Mouse (Mus musculus): ENCODE measurements around the gene Rln1.

Gene Rln1

GRCm38 (mm10) chr19:29296166-29296565 lies 38.3 kb downstream of the Rln1 start:
- no peak for DNase-seq (ENCODE audit: extremely low spot score, low spot score)

GRCm38 (mm10) chr19:29294756-29295155 lies 39.7 kb downstream of the Rln1 start:
- DNase-seq (ENCODE audit: extremely low spot score, low spot score), result no peak

- DNase-seq (ENCODE audit: extremely low spot score, low spot score), result no peak
Measured at GRCm38 (mm10) chr19:29292546-29292945, 41.9 kb downstream of the Rln1 start.

GRCm38 (mm10) chr19:29291532-29291931 lies 42.9 kb downstream of the Rln1 start:
- no peak for DNase-seq (ENCODE audit: extremely low spot score, low spot score)

GRCm38 (mm10) chr19:29287863-29288262 lies 46.6 kb downstream of the Rln1 start:
- DNase-seq (ENCODE audit: extremely low spot score, low spot score), result no peak

- DNase-seq (ENCODE audit: extremely low spot score, low spot score), result no peak
Measured at GRCm38 (mm10) chr19:29285451-29285869, 49.0 kb downstream of the Rln1 start.
